Mouse (Mus musculus) left cerebral cortex, postnatal 36 days (tissue): ENCODE measurements around the gene 1700028P14Rik. TPM values are rescaled to one million over a fixed set of nuclear protein-coding genes. Genes with fewer than 3 reads are reported as not detected.

Experiments
- DNase-seq, 2 experiments: peaks; one replicate each; pipeline ENCODE4 v3.0.0; 2021 to 2022; ENCODE audit warnings: low spot score in 2 of 2, mixed read lengths in 1 of 2
- intact Hi-C: fragments of 180-260 bp; cut with DNase I; formaldehyde crosslinking; loops from one replicate; pipeline ENCODE4 v1.15.1; 2025
- total RNA-seq, 2 experiments: library from RNA; stranded (reverse); gene quantifications; 2 replicates each; pipeline ENCODE4 v1.2.3; 2021

The 1700028P14Rik gene
- total RNA-seq, 2 experiments from 2014 or later: 1.1 to 2.5 TPM

- peak in 1 of 2 experiments; percentile 53 for DNase-seq
- intact Hi-C loops: loop anchor here (5.0 kb wide), 1 partner anchor 223 kb away; no protein-coding TSS in a partner anchor
Measured at GRCm38 (mm10) chr19:23520629-23521028, 132.0 kb downstream of the 1700028P14Rik start.

- peak in 1 of 2 experiments; percentile 36 for DNase-seq
- intact Hi-C loops: no loop called here
Measured at GRCm38 (mm10) chr19:23518477-23518876, 134.1 kb downstream of the 1700028P14Rik start.

DNA sequence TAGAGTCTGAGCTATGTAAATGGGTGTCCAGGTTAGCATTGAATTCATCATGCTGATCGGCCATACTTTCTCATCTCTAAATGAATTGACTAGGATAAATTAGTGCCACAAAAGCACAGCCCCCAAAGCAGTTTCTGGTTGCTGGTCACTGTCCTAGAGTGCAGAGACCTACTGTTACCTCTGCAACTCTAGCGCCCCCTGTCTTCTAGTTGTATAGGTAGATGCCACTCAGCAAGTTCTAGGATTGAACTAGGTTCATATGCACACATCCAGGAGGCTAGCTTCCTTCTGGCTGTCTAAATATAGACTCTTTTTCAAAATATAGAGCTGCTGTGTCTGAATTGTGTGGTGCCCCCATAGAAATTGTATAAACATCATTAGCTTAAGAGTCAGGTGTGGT lies 141.3 kb downstream of the 1700028P14Rik start:
- DNase-seq: no peak
- intact Hi-C loops: no loop called here

Other genes with a start within 250 kb of the 1700028P14Rik start
- under 1 TPM; 0.93 to 0.99 TPM for gene Mamdc2, start 204.4 kb downstream of the 1700028P14Rik start, total RNA-seq
- 10 to 100 TPM; 32.6 to 40.2 TPM for gene Ptar1, start 34.6 kb upstream of the 1700028P14Rik start, total RNA-seq
- 100 to 1,000 TPM; 120 to 138 TPM for gene Apba1, start 106.1 kb upstream of the 1700028P14Rik start, total RNA-seq